Mouse (Mus musculus): ENCODE data around the gene Xiap.
"Not testable (repeated sequence)": the region's sequence is repeated elsewhere in the genome, so short reads cannot be mapped to it uniquely, and the experiment has no call there.

The Xiap gene

DNA sequence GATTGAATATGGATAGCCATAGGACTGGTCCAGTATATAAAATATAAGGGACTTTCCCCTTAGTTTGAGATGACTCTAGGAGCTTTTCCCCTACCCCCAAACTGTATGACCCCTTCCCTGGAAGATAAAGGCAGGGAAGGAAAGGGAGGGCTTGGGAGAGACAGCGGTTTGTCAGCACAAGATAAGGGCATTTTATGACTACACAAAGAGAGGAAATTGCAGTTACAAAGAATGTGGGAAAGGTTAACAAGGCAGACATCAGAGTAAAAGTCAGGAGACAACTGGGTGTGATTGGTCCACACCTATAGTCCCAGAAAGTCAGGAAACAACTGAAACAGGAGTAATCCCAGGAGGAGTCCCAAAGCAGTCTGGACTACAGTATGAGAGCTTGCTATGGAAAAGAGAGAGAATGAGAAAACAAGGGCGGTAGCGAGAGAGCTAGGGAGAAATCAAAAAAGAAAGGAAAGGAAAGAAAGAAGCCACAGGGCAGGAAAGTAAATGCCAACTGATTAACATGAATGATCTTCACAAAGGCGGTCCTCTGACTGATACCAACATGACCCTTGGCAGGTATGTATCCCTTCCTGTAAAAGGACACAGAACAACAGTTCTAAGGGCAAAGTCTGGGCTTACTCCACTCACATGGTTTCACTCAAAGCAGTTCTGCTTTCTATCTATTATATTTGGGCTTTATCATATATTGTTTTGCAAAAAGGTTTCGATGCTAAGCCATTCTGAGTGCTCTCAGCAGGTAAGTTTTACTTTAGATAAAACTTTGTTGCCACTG lies at the start of gene Xiap:
Gene Xiap, plus strand, starts transcription at position 398 of the 787 bp plus-strand sequence.
- no peak for DNase-seq

DNA sequence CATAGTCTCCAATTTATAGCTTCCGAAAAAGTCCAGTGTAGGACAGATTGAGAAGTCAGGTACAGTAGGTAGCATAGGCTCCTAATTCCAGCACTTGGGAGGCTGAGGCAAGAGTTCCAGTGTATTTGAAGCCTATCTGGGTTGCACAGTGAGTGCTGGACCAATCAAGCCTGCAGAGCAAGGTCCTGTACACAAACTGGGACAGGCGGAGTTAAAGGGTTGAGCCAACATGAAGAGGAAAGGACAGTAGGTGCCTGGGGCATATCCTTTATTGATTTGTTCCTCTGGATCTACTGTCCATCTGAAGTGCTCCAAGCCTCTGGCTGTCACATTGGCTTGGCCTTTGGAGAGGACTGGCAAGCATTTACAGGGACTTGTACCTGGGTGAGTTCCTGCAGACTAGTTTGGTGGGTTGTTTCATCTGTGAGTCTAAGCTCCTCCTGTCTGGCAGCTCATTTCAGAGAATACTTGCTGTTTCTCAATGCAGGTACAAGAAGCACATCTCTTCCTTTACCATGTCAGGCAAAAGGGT lies 46.7 kb upstream of the Xiap start:
- no peak for DNase-seq

DNA sequence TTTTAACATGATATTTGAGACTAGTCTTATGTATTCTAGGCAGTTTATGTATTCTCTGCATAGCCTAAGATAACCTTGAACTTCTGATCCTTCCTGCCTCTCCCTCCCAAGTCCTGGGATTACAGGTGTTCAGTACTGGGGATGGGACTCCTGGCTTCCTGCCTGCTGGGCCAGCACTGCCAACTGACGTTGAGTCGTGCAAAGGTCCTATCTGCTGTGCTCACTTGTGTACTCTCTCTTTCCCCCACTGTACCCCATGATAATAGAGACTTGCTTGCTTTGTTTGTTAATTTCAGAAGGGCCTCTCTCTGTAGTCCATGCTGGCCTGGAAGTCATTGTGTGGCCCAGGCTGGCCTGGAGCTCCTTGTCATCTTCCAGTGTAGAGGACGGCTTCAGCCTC lies 45.7 kb upstream of the Xiap start:
- DNase-seq: no peak

DNA sequence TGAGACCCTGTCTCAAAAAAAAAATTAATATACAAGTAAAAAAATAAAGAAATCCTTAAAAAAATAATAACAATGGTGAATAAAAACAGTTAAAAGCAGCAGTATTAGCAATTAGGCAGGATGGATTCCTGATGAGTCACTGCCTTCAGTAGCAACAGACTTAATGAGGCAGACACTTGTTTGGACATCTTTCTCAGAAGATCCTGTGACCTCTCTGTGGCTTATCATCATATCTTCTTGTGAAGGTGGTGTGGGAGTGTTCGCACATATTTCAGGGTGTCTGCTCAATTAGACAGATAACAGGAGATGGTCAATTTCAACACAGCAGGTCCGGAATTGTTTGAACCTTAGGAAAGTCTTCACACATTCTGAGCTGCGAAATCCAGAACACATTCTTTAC lies 45.0 kb upstream of the Xiap start:
- DNase-seq: no peak

DNA sequence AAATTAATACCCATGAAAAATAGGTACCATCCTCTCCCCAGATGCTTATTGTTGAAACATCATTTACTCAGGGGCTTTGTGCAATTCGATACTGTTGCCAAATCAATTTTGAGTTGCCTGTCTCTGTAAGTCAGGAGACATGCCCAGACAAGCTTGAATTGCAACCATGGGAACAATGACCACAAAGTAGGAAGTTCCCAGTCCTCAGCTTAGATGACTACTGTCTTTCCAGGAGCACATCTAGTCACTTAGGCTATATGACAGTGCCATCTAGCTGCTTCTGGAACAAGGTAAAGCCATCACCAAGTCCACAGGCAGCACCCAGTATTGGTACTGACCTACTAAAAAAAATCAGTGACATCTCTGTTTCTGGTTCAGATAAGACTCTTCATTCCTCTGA lies 41.4 kb upstream of the Xiap start:
- DNase-seq: no peak

DNA sequence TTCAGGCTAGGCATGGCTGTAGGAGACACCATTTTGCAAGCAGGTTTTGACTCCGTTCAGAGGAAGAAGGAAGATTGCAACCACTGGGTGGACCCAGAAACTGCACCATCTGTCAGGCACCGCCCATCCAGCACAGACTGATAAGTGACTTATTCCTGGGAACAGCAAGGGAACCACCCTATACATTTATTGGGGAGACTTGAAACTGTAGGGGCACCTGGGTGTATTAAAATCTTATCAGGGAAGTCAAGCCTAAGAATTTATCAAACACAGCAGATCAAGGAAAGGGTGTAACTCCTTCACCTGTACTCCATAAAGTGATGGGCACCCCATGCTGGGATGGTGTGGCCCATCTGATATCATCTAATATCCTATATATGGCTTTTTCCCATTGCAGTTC lies 40.0 kb upstream of the Xiap start:
- DNase-seq: no peak

DNA sequence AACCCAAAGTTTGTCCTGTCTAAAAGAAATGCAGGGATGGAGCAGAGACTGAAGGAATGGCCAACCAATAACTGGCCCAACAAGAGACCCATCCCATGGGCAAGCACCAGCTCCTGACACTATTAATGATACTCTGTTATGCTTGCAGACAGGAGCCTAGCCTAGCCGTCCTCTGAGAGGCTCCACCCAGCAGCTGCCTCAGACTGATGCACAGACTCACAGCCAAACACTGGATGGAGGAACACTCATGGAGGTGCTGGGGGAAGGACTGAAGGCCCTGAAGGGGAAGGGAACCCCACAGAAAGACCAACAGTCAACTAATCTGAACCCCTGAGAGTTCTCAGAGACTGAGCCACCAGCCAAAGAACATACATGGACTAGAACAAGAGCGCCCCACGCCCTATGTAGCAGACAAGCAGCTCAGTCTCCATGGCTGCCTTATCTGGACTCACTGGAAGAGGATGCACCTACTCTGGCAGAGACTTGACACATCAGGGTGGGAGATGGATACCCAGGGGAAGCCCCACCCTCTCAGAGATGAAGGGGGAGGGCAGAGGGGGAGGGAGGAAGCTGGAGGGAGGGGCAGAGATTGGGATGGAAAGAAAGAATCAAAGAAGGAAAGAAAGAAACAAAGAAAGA lies 33.6 kb upstream of the Xiap start:
- not testable (repeated sequence) for DNase-seq

DNA sequence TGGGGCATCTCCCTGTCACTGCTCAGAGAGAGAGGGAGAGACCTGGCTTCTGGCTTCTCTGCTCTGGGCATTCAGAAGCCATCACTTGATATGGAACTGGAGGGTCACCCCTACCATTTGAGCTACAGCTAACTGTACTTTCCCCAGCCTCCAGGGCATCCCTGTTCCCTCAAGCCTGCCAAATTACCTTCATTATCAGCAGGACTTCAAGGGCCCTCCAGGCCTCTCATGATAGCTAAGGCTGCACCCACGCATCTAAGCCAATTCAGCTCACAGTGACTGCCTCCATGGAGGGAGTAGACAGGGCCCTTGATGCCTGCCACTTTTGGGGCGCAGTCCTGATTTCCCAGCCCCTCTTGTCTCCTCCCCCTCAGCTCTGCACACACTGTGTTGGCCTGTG lies 32.5 kb upstream of the Xiap start:
- DNase-seq: not testable (repeated sequence)

DNA sequence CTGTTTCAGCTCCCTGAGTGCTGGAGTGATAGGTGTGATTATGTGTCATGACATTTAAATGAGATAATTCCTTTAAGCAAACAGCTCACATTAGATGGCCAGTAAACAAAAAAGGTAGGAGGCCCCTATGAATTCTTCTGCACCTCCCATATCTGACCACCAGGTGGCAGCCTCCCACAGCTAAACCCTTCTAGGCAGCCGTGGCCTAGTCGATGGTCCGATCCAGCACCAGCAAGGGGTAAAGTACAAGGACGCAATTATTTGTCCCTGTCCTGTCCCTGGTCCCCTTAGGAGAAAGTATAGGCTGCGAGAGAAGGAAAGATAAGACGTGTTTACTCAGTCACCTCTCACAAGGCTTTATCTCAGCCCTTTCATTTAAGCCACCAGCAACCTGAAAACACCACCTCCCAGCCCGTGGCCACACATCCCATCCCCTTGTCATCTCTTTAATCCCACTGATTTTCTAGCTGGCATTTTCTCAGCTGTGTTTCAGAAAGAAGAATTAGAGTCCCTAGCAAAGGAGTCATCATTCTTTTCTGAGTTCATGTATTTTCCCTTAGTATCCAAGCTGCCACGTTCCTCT lies 26.3 kb upstream of the Xiap start:
- DNase-seq: peak; percentile 62

DNA sequence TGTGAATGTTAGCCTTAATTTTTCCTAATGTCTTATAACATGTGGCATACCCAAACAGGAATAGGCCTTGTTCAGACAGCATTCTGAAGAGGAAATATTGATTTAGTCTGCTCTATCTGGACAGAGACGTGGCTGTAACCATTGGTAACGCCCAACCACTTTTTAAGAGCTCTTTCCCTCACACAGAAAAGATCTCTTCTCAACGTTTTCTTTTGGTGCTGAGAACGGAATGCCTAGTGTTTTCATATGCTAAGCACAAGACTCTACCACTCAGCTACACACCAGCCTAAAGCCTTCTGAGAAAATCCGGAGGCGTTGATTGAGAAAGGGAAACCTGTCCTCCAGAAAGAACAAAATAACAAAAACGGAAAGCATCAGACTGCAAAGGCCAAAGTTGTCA lies 25.6 kb upstream of the Xiap start:
- no peak for DNase-seq

DNA sequence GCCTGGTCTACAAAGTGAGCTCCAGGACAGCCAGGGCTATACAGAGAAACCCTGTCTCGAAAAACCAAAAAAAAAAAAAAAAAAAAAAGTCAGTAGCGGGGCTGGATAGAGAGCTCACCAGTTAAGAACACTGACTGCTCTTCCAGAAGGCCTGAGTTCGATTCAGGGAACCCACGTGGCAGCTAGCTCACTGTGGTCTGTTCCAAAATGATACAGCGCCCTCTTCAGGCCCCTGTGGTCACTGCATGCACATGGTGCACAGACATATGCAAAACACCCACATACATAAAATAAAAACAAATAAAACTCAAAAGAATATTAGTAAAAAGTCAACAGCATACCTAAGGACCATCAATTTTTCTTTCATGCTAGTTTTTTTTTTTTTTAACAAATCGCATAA lies 20.0 kb upstream of the Xiap start:
- DNase-seq: no peak

DNA sequence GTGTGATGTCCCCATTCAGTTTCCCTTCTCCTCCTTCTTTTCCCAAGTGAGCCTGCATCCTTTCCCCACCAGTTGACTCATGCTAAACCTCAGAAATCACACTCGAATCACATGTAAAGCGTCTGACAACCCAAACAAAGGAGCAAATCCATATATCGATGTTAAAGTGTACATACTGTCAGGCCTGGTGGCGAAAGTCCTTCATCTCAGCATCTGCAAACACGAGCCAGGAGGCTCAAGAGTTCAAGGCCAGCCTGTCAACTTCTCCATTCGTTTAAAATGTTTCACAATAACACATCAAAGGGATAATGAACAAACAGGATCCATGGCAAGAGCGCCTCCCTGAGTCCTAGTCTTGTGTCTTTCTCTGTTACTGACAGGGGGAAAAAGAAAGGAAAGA lies 14.5 kb upstream of the Xiap start:
- DNase-seq: no peak

DNA sequence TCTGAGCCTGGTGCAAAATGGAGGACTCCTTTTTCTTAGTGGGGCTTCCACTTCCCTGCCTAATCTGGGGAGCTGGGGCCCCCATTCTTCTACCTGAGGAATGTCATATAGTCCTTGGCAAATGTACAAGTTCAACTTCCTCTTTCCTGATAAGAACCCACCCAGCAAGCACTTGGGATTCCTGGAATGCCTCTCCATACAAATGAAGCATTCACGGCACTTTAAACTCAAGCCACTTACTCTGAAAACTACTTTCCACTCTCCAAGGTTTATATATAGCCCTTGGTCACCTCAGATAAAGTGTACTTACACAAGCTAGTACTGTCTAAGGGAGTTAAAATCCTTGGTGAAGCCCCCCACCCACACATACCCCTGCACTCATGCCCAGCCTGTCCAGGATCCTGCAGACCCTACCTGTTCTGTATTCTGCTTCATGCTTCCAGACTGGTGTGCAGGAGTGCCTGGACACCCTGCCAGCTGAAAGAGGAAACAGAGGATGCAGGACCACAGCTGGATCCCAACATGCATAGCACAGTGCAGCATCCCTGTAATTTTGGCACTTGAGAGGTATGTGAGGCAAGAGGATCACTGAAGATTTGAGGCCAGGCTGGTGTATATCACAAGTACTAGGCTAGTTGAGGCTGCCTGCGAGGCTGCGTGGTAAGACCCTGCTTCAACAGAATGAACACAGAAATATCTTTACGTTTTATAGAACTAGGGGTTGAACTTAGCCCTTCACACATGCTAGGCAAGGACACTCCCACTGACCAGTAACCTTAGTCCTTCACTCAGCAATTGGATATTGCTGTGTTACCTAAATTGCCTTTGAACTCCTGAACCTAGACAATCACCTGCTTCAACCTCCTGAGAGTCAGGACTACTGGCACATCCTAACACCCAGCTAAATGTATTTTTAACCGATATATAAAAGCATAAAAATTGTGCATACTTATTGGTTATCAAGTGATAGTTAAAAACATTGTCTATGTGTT lies 8.5 kb upstream of the Xiap start:
- DNase-seq: no peak

DNA sequence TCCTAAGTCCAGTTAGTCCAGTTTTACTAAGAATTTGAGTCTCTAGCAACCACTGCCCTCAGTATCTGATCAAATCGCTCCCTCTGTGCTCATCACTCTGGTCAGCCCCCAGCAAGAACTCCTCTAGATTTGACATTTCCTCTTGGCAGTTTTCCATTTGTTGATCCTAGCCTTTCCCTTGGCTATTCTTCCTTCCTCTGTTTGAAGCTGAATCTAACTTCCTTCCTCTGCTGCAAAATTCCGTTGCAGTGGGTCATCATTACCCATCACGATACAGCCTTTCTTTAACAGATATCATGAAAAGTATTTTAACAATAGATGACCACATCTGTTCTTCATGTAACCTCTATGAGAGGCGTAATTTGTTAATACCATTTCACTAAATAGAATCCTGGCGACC lies 2.5 kb upstream of the Xiap start:
- DNase-seq: no peak

DNA sequence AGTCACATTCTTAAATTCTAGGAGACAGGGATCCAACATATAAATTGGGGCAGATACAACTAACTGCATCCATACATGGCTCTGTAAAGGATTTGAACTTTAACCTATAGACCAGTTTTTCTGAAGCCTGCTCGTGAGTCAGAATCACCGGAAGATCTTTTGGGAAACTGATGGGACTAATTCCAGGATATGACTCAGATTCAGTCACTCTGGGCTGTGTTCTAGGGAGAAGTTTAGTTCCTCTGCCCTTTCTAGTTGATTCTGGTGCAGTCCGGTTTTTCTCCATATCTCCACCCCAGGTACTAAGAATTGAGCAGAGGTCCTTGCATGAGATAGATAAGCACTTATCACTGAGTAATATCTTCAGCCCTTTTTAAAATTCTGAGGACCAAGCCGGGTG lies 1.6 kb upstream of the Xiap start:
- no peak for DNase-seq

DNA sequence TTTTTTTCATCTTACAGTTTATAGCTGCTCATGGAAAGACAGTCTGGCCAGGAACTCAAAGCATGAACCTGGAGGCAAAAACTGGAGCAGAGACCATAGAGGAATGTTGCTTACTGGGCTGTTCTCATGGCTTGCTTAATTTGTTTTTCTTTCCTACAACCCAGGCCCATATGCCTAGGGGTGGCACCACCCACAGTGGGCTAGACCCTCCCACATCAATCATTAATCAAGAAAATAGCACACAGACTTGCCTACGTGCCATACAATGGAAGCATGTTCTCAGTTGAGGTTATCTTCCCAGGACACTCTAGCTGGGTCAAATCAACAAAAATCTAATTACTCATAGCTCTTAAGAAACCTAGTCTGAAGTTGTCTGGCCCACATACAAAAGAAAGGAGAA lies 4.1 kb downstream of the Xiap start:
- DNase-seq: no peak

DNA sequence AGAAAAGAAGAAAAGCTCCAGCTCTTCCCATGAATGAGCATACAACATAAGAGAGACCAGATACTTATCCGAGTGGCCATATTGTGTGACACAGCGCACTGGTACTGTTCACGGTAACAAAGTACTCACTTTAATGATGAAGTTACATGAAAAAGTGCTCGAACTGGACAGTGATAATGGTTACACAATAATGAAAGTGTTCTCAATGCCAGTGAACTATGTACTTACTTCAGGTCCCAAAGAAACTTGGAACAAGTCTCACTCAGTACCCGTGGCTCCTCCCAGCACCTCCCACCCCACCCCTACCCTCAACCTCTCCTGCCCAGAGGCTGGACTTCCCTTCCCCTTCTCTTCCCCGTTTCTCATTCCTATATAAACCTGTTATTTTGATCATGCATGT lies 5.6 kb downstream of the Xiap start:
- DNase-seq: no peak

DNA sequence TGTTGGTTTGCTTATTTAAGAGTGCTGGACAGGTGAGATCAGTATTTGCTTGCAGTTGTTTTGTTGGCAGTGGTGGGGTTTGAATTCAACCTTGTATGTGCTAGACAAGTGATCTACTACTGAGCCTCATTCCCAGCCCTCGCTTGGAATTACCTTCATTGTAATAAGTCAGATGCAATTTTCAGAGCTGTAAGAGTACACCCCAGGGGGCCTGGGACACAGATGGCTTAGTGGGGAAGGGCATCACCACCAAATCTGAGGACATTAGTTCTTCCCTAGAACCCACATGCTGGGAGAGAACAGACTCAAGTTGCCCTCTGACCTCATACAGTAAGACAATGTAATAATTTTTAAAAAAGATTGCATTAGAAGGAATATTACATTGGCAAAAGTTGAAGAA lies 7.3 kb downstream of the Xiap start:
- DNase-seq: peak; percentile 8

DNA sequence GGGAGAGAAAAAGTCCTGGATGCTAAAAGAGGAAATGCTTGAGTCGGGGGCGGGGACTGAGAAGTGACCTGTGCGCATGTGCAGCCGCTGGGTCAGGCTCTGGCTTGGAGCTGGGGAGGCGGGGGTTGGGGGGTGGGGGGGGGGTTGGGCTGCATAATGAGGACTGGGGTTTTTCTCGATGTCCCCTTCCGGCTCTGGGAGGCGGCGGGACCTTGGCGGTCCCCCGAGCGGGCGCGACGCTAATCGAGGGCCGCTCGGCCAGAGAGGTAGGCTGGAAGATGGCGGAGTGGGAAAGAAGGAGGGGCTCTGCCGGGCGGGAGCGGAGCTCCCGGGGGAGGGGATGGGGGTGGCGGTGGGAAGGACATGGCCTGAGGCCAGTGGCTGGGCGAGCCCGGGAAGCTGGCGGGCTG lies 8.3 kb downstream of the Xiap start:
- DNase-seq: peak; percentile 67

DNA sequence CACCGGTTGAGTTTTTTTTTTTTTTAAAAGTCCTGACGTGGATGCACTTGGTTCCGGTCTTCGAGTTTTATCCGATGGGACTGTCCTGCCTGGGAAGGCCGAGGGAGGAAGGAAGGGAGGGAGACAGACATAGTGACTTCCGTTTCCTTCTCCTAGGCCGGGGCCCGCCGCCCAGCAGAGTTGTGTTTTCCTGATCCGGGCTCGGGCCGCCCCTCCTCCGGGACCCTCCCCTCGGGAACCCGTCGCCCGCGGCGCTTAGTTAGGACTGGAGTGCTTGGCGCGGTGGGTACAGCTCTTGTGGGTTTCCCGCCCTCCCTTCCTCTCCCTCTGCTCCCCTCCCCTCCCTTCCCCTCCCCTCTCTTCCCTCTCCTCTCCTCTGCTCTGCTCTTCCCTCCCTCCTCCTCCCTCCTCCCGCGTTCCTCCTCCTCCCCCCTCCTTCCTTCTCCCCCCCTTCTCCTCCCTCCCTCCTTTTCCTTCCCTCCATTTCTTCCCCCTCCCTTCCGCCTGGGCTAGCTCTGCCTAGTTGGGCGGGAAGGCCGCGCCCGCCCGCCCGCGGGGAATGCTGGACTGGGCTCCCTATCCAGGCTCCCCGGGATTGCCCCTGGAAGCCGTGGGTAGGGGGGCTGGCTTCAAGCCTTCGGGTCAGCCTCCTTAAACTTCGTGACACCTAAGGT lies 8.9 kb downstream of the Xiap start:
- peak; percentile 69 for DNase-seq

DNA sequence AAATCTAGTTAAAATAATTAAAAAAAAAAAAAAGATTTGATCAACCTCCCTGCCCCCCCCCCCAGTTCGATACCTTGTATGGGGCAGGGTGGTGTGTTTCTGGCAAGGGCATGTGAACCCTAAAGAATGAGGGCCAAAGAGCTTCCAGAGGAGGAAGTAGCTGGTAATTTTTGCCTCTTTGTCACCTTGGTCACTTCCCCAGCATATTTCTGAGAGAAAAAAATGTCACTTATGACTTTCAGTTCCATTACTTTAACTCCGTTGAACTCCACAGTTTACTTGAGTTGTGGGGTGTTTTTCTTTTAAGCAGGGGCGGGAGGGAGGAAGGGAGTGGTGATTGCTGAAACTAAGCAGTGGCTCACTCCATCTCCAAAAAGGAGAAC lies 9.4 kb downstream of the Xiap start:
- DNase-seq: no peak

DNA sequence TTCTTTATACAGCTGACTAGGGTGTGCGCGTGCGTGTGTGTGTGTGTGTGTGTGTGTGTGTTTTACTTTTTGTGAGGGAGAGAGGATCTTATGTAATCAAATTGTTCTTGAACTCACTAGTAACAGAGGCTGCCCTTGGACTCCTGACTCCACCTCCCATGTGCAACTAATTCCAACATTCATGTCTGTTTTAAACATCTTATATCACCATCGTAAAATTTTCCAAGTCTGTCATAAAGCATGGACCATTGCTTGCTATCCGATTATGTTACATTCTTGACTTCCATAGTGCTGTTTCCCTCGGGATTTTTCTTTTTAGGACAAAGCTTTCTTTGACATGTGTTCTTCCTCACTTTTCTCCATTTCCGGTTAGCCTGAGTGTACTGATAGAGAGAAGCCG lies 28.3 kb downstream of the Xiap start:
- no peak for DNase-seq
